Mouse (Mus musculus) layer of hippocampus, adult 9-10 months (tissue): Measurements from ENCODE around the gene Mad1l1.

ENCODE experiments used
- DNase-seq: peaks from one replicate; pipeline ENCODE4 v3.0.0; 2022; ENCODE audit warnings: low spot score

Mad1l1 gene

DNA sequence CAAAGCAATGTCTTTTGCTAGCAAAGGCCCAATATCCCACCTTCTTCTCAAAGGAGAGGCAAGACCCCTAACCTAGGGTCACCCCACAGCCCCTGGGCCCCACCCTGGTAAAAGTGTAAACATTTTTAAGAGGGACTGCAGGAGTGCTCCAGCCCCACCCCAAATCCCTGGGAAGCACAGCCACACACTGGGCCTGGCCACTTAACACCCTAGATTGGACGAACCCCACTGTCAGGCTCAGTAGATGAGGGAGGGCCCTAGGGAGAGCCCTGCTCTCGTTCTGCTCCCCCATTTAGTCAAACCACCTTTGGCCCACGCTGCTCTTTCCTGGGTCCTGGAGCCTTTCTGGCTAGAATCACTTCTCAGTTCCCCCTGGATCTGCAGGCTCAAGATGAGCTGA, 145.0 kb downstream of the Mad1l1 start:
- no peak for DNase-seq

DNA sequence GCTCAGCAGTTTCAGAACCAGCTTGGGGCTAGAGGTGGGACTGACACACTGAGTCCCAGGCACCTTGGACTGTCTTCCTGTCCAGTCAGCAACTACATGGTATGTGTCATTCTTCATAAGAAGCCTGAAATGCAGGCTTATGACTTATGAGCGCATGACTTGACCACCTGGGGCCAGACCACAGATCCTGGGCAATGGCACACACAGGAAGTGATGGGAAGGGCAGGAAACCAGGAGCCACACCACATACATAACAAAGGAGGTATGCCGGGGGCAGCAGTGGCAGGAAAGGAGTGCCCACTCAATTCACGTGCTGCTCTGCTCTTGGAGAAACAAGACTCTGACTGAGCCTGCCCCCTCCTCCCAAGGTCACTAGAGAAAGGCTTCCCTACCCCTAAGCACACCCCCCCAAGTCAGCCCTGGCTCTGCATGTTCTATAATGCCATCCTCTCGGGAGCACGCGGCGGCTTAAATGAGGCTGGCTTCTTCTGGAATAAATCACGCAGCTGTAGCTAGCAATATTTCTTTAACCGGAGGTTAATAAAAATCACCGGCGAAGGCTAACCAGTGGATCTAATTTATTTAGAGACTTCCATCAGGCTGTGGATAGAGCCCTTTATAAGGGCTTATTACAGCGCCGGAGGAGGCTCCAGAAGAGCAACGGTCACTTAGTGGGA, 146.4 kb downstream of the Mad1l1 start:
- DNase-seq, result no peak

DNA sequence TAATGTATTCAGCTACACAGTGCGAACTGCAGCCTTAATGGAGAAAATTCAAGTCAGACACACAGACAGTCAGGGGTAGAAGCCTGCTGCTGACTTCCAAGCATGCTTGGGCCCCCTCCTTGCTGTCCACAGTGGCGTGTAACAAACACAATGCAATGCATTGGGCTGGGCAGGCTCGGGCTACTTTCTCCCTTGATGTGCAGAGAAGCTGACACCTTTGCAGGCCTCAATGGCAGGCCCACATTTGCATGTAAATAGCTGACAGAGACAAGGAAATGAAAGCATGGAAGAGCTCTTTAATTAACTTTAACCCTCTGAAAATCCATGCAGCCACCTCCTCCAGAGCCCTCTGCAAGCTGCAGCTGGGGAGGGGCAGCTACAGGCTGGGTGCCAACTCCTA, 147.3 kb downstream of the Mad1l1 start:
- no peak for DNase-seq

DNA sequence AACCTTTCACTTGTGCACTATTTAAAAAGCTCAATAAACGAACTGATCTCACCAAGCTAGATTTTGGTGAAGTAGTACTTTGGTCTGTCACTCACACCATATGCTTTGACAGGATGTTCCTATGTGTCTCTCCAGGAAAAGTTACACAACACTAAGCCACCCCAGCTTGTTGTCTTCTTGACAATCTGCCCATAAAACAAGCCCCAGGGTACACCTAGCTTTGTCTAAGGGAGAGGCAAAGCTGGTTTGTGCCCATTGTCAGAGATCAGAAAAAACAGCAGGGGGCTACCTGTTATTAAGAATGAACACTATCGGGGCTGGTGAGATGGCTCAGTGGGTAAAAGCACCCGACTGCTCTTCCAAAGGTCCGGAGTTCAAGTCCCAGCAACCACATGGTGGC, 148.2 kb downstream of the Mad1l1 start:
- DNase-seq, result no peak

DNA sequence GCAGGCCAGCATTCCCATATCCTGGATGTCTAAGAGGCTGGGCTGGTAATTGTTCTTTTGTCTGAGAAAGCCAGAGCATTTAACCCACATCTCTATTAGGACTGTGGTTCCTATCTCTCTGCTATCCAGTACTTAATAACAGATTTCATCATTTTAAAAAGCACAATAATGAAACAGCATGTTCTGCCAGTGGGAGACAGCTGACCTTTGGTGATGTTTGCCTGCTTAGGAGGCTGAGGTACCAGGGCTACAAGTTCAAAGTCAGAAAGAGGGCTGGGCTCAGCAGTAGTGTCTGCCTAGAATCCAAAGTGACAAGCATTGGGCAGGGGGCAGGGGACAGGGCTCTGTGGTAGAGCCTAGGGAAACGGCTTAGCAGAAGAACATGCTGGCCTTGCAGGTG, 149.6 kb downstream of the Mad1l1 start:
- no peak for DNase-seq

DNA sequence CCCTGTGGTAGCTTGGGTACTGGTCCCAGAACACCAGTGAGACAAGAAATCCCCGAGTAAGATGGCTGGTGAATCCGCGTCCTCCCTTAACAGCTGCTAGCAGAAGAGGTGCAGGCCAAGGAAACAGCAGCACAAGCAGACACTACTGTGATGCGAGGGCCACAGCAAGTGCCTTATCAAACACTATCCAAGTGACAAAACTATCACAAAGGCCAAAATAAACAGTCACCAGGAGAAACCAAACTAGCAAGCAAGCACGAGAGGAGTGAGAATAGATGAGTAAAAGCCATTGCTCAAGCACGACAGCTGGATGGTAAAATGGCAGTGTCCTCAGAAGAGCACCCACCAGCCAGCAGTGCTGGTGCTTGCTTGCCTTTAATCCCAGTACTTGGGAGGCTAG, 153.8 kb downstream of the Mad1l1 start:
- no peak for DNase-seq

DNA sequence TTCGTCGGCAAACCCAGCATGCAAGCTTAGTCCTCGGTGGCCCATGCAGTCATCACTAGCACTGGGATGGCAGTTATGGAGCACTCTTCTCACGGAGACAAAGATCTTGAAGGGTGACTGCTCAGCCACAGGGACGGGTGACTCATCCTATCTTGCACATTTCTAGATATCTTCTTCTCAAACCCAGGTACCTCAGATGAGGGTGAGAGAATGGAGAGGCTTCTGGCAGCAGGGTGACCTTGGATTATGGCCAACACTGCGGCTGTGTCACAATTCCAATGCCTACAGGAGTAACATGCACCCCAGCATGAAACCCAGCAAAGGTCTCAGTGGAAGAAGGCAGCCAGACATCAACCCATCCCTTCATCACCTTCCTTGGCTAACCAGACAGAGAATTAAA, 154.3 kb downstream of the Mad1l1 start:
- DNase-seq, result no peak

DNA sequence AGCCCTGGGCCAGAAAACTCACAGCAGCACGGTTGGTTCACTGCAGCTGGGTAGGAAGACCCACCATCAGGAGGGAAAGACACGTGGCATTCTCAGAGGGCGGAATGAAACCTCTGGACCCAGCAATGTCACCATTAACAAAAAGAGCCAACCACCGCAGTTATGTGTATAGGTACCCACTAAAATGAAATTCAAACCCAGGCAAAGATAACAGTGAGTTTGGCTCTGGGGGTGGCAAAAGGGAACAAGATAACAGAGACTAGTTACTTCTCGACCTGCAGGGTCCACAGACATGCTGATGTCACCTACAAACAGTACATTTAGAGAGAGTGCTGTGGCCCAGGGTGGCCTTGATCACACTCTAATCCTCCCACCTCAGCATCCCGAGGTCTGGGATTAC, 157.4 kb downstream of the Mad1l1 start:
- no peak for DNase-seq

DNA sequence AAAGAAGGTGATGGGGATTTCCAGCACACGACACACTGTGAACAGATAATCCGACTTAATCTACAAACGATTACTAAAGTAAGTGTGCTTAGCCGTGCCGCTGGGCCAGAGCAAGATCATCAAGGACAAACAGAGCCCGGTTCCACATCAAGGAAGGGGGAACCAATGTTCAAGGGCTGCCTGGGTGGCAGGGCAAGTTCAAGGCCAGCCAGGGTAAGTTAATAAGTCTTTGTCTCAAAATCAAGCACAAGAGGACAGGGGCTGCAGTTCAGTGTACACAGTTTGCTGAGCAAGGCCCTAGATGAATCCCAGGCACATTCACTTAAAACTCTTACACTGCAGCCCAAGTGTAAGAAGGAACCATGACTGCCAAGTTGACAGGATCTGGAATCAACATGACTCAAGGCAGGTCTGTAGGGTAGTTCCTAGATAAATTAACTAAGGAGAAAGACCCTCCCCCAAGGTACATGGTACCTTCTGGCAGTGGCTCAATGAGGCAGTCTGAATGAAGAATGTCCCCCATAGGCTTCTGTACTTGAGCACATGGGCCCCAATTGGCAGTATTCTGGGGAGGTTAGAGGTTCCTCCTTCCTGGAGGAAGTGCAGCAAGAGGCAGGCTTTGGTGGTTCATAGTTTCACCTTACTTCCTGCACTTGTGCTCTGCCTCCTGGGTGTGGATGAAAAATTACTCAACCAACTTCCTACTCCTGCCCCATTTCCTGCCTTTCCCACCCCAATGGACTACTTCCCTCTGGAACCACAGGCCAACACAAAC, 159.1 kb downstream of the Mad1l1 start:
- no peak for DNase-seq

DNA sequence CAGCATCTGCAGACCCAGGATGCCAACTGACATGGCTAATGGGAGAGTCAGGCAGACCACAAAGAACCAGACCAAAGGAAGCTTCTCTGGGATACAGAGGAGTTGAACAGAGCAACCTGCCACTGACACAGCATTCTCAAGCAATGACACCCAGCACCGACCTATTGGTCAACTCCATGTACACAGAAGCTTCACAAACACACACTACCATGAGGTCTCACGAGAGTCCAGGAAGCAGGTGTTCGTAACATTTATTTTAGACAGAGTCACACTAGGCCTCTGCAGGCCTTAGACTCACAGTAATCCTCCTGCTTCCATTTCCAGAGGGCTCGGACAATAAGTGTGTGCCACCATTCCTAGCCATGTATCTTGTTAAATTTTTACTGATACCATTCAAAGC, 162.3 kb downstream of the Mad1l1 start:
- no peak for DNase-seq

DNA sequence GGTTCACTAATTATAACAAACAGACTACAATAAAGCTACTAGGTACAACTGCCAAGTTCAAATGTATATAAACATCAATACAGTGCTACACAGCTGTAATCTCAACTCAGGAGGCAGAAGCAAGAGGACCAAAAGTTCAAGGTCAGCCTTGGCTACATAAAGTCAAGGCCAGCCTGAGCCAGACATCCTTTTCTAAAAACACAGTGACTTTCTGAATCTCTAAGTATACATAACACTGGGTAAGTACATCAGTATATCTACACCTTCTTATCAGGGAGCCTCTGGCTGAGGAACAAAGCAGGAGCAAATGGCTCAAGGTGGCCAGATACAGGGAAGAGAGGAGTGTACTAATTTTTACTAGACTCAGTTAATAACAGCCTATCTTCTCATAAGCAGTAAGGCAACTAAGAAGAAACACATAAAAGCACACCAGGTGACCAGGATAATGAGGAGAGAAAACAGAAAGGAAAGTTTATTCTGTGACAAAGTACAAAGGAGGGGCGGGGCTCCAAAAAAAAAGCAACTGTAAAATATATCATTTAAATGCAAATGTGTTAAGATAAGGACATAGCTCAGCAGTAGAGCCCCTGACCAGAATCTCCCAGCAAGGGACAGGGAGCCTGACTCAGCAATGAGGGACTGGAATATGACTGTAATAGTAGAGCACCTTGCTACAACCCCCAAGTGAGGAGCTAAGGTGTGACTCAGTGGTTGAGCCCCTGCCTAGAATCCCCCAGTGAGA, 163.3 kb downstream of the Mad1l1 start:
- DNase-seq, result no peak

DNA sequence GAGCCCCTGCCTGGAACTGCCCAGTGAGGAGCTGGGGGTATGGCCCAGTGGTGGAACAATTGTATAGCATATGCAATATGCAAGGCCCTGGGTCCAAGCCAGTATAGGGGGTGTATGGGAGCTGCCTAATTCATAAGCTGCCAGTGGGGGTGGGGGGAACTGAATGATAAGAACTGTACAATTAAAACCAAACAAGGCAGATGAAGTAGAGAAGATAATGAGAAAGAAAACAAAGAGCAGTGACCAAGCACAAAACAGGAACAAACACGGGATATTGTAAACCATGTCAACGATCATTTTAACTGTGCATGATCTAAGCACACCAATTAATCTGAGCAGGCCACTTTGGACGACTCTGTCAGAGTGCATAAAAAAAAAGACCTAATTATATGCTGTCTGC, 167.2 kb downstream of the Mad1l1 start:
- DNase-seq, result no peak

DNA sequence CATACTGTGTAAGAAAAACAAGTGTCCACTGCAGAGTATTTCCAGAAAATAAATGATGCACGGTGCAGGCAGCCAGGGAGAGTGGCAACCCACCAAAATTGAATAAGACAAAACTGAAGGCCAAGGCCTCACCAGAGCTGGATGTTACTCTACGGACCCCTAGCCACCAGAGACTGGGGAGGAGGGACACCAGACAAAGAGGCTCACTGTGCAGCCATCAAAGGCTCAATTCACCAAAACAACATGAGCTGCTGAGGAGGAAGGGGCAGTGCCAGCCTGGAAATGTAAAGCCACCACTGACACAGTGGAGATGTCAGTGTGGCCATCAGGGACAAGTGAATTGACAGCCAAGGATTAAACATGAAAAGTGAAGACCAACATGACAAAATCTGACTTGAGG, 169.5 kb downstream of the Mad1l1 start:
- no peak for DNase-seq

DNA sequence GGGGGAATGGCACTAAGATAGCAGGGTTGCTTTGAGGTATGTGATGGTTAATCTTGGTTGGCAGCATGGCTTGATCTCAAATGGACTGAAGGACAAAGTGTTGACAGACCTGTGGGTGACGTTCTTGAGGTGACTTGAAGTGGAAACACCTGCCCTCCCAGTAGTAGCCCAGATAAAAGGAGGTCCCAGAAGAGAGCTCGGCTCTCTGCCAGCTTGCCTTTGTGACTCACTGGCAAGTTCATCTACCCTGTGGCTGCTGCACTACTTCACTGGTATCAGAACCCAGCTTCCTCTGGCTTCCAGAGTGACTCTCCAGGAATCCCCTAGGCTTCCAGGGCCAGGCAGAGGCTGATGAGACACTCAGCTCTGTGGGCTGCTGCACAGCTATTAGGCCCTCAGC, 170.2 kb downstream of the Mad1l1 start:
- DNase-seq, result no peak

DNA sequence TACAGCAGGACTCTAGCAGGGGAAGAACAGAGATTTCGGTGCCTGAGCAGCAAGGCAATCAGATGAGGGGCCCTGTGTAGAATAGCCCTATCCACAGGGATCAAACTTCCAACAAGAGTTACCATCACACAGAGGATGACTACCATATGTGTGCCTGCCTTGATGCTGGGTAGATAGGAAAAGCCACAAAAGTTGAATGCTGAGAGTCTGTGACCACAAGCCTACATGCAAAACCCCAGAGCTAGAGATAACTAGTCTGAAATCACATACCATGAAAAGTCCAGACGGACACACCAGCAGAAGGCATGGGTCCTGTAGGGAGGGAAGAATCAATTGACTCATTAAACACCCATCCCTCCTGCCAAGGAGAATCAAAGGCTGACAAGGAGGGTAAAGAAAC, 170.7 kb downstream of the Mad1l1 start:
- DNase-seq, result no peak

DNA sequence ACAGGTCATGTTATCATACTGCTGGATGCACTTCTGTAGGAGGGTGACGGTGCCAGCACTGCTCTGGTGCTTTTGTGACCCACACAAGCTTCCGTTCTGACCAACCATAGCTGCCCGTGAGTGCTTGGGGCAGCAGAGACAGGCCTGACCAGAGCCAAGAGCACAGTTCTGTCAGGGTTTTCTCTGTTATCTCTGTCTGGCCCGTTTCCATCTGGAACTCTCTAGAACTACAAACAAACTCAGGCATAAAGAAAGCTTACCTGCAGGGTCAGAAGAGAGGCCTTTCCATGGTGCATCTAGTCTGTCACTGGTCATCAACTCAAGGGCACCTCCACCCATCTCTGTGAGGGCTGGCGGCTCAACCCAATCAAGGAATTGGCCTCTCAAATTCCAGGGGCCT, 171.2 kb downstream of the Mad1l1 start:
- no peak for DNase-seq

DNA sequence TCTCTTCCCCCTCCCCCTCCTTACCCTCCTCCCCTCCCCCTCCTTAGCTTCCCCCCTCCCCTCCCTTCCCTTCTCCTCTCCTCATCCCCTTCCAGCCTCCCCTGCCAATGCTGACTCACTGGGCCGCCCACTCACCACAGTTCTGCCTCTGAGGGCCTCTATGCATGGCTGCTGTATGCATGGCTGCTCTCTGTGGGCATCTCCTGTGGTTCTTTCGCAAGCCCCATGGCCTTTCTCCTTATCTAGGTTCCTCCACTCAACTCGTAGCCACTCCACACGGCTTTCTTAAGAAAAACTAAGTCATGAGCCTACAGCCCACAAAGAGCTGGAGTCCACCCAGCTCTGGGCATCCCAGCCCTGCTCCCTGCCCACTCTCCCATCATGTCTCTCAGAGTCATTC, 172.1 kb downstream of the Mad1l1 start:
- DNase-seq, result no peak

DNA sequence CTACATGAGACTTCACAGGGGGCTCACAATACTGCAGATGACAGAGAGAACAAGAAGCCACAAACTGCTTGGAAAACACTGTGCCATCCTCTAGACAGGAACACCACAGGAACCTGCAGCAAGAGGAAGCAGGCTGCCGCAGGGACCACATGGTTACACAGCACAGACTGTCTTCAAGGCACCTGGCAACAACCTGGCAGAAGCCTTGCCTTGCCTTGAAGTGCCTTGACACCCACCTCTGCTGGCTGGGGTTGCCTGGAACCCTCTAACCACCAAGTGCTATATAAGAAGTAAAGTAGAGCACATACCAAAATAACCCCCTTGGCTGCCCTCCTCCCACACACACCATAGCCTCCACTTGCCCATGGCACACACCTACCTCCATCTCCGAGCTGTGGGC, 177.8 kb downstream of the Mad1l1 start:
- DNase-seq, result no peak

DNA sequence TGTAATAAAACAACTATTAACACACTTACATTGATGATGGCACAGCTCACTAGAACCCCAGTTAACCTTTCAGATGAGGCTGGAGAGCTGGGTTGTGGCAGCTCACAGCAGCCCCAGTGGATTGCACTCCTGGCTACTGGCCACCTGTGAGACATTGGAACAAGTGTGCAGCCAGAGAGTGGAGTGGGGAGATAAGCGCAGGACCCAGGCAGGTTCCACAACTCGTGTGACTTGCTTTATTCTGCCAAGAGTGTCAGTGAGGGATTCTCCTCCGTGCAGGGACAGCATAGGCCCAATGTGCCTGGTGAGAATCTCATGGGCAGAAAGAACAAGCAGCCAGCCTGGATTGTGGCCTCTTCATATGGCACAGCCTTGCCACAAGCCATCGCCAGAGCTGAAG, 180.0 kb downstream of the Mad1l1 start:
- DNase-seq, result no peak

DNA sequence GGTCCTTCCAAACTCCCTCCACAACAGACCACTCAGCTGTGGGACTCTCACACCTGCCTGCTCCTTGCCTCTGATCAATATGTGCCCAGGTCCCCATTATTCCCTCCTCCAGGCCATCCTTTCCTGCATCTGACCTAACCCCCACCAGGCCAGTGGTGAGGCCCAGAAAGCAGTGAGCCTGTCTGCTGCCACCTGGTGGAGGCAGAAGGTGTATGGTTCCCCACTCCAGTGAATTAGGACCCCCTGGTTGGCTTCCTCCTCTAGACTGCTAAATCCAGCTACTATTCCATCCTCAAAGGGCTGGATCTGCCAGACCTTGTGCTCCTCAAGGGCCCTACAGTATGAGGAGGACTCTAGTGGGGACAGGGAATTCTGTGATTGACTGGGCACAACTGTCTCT, 181.1 kb downstream of the Mad1l1 start:
- no peak for DNase-seq

DNA sequence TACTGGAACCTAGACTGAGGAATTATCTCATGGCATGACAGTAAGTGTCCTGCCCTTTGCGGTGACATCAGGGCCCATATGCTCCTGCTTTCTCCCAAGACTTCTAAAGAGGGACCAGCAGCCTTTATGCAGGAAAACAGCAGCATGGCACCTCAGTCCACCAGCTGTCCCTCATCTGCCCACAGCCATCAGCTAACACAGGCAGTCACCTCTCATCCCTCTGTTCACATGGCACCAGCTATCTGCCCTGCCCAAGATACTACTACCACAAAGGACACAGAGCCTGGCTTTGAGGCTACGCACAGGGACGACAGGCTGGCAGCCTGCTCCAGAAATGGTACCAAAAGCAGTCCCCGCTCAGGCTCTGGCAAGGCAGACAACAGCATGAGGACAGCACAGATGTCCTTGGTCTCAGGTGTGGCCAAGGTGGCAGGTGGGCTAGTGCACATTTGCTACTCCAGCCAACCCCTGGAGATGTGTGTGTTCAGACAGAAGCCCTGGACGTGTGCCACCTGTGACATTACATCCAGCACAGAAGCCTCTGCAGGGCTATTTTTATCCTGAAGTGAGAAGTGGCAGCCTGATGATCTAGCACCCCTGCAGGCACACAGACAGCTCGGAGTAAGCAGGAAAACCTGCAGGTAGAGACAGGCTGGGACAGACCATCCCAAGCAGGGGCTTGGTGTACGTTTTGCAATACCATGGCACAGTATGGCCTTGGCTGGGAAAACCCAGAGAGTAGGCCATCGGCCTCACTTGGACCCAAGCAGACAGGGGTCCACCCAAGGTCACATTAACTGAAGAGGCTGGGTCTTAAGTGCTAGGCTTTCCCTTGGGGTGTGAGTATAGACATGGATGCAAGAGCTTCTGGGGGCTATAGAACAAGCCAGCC, 185.4 kb downstream of the Mad1l1 start:
- DNase-seq, result no peak

DNA sequence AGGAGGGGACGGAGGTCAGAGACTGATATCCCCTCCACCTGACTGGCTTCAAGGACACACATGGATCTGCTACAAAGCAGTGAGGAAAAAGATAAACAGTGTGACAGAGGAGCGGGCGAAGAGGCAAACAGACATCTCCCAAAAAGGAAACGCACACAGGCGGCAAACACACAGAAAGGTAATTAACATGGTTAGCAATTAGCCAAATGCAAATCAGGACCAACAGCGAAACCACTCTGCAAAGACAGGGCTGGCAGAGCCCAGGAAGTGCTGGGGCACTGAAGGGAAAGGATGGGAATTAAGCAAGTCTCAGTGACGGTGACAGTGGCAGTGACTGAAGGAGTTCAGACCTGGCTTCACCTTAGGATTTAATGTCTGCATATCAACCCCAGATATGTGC, 187.3 kb downstream of the Mad1l1 start:
- DNase-seq, result no peak
